Mouse (Mus musculus) neural tube, embryonic 14.5 days (tissue): ENCODE data around the gene Scn9a. TPM values are rescaled to one million over a fixed set of nuclear protein-coding genes. Genes with fewer than 3 reads are reported as not detected.

Experiments used
- polyA plus RNA-seq: library from polyadenylated mRNA; unstranded; fragments of >200 nt; fragmentation: Nextera tagmentation; extraction: Ambion mirVana; gene quantifications from 2 replicates; pipeline ENCODE4 v1.2.1, GENCODE M21; 2014

Gene Scn9a
- polyA plus RNA-seq, 1 experiment from 2014 or later, result 11.2 TPM

Other genes with a start within 250 kb of the Scn9a start
- gene Scn1a, start 194.1 kb downstream of the Scn9a start, polyA plus RNA-seq, result 23.9 and 30.8 TPM in 2 replicates
- 0.19 and 10.5 TPM in 2 replicates for gene Scn7a, start 150.0 kb upstream of the Scn9a start, polyA plus RNA-seq